Mouse (Mus musculus) C2C12 (cell line): ENCODE data around the gene Dglucy. TPM values are rescaled to one million over a fixed set of nuclear protein-coding genes. Genes with fewer than 3 reads are reported as not detected.
A peak's percentile ranks its signal among the peaks of the same experiment; 100 is the strongest.

Source experiments
- H3K27me3 ChIP-seq: one replicate; pipeline ENCODE4 v1.6.1; 2011; ENCODE audit not compliant: control insufficient read depth, insufficient read depth, insufficient read length
- H3K36me3 ChIP-seq: one replicate; pipeline ENCODE4 v1.6.1; 2011; ENCODE audit not compliant: control insufficient read depth, insufficient read depth
- H3K4me3 ChIP-seq: one replicate; pipeline ENCODE4 v1.5.1; 2011; ENCODE audit warnings: mild to moderate bottlenecking, control low read depth; ENCODE audit not compliant: poor library complexity, insufficient read depth, severe bottlenecking
- H3K79me2 ChIP-seq: one replicate; pipeline ENCODE4 v1.6.1; 2011; ENCODE audit not compliant: control insufficient read depth, insufficient read depth
- H3K79me3 ChIP-seq: one replicate; pipeline ENCODE4 v1.6.1; 2011; ENCODE audit warnings: low read depth, control low read depth
- H3ac ChIP-seq: one replicate; pipeline ENCODE3; 2011; ENCODE audit warnings: low read depth; ENCODE audit not compliant: control insufficient read depth, insufficient read length
- CEBPB ChIP-seq: IDR thresholded peaks from one replicate; pipeline ENCODE4 v1.6.1; 2011; ENCODE audit warnings: low read depth, mild to moderate bottlenecking, control low read depth, moderate library complexity
- CTCF ChIP-seq: IDR thresholded peaks from one replicate; pipeline ENCODE4 v1.5.1; 2011; ENCODE audit not compliant: control insufficient read depth, insufficient read depth, insufficient read length
- FOSL1 ChIP-seq: IDR thresholded peaks from one replicate; pipeline ENCODE4 v1.8.0; 2011; ENCODE audit warnings: mild to moderate bottlenecking, low read length; ENCODE audit not compliant: poor library complexity, insufficient read depth, severe bottlenecking
- MAX ChIP-seq: IDR thresholded peaks from one replicate; pipeline ENCODE4 v1.6.1; 2011; ENCODE audit warnings: mild to moderate bottlenecking, control low read depth
- MYOD1 ChIP-seq: IDR thresholded peaks from one replicate; pipeline ENCODE4 v1.6.1; 2011; ENCODE audit warnings: low read depth; ENCODE audit not compliant: control insufficient read depth, insufficient read length
- MYOG ChIP-seq: IDR thresholded peaks from one replicate; pipeline ENCODE4 v1.6.1; 2011; ENCODE audit not compliant: control insufficient read depth, insufficient read length; ENCODE audit errors: extremely low read depth
- USF1 ChIP-seq: IDR thresholded peaks from one replicate; pipeline ENCODE4 v1.6.1; 2011; ENCODE audit warnings: low read depth, mild to moderate bottlenecking, control low read depth, moderate library complexity
- polyA plus RNA-seq: library from polyadenylated mRNA; unstranded; fragments of >200 nt; fragmentation: generic; extraction: Trizol; gene quantifications from one replicate; pipeline ENCODE4 v1.2.1, GENCODE M21; 2012; ENCODE audit warnings: missing spikeins

Gene Dglucy
- polyA plus RNA-seq, 1 experiment: 34.1 TPM

DNA sequence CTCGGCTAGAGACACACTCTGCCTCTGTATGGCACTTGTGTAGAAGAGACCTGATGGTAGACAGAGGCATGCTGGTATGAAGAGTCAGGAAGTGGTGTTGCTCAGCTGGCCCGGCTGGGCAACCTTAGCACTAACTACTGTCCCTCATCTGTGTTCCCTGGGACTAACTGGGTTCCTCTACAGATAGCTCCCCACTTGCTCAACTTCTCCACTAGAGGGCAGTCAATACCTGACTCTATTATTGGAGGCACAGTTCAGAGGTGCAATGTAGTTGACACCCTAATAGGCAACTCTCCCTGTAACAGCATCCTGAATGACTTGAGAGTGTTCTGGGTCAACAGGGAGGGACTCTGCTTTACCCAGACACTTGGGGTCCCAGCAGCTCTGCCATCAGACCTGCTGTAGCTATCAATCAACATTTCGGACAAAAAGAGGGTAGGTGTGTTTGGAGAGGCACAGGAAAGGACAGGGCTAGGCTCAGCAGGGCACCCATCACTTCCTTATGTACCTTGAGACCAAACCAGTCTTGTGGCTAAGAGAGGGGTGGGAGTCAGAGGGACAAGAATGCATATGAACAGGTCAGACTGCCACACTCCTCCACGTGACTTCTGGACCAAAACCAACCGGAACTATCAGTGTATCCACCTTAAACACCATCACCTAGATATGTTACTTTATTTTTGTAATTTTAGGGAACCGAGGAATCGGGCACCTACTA, 70.7 kb downstream of the Dglucy start:
- H3K4me3 ChIP-seq: no peak overlapping the region
- no peaks in the 10 kb centered on the region for H3K79me3 ChIP-seq
- H3K79me2 ChIP-seq: no peaks in the 10 kb centered on the region
- H3ac ChIP-seq: no peak overlapping the region
- H3K36me3 ChIP-seq: peaks cover 52% of the 10 kb centered on the region
- TF ChIP-seq CTCF (peak; percentile 32), FOSL1 (no peak)
- no peaks in the 10 kb centered on the region for H3K27me3 ChIP-seq

DNA sequence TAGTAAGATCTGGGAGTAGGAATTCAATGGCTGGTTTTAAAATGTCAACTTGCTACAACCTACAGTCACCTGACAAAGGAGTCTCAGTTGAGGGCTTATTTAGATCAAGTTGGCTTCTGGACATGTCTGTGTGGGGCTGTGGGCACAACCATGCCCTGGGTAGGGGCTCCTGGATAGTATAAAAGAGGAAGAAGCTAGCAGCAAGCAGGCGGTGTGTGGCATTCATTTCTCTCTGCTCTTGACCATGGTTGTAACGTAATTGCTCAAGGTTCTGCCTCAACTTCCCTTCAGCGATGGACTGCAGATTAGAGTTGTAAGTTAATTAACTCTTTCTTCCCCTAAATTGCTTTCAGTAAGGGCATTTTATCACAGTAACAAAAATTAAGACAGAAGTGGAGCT, 73.5 kb downstream of the Dglucy start:
- no peak overlapping the region for H3ac ChIP-seq
- H3K79me2 ChIP-seq: no peaks in the 10 kb centered on the region
- H3K79me3 ChIP-seq: no peaks in the 10 kb centered on the region
- H3K27me3 ChIP-seq: no peaks in the 10 kb centered on the region
- TF ChIP-seq CTCF (no peak), CEBPB (no peak), USF1 (no peak), MAX (no peak), MYOD1 (no peak), MYOG (no peak), FOSL1 (no peak)
- no peak overlapping the region for H3K4me3 ChIP-seq
- H3K36me3 ChIP-seq: peaks cover 39% of the 10 kb centered on the region

DNA sequence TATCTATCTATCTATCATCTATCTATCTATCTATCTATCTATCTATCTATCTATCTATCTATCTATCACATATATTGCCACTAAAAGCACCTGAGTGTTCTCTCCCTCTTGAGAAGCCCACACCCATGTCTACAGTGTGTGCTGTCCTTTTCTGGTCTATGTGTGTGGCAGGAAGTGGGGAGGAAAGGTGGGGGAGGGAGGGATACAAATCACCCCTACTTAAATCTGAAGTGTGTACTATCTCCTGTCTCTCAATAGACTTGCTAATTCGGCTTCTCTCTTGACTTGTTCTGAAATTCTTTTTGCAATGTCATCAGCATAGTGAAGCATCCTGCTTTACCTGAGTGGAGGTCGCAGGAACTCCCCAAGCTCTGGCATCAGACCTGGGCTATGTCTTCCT, 77.5 kb downstream of the Dglucy start:
- Histone ChIP-seq H3K79me3 (no peaks in the 10 kb centered on the region), H3K27me3 (no peaks in the 10 kb centered on the region), H3ac (no peak overlapping the region), H3K79me2 (no peaks in the 10 kb centered on the region), H3K4me3 (no peak overlapping the region), H3K36me3 (peaks cover 32% of the 10 kb centered on the region)
- TF ChIP-seq CTCF: no peak
- no peak for TF ChIP-seq MYOG
- TF ChIP-seq MAX: no peak
- no peak for TF ChIP-seq FOSL1
- no peak for TF ChIP-seq USF1

DNA sequence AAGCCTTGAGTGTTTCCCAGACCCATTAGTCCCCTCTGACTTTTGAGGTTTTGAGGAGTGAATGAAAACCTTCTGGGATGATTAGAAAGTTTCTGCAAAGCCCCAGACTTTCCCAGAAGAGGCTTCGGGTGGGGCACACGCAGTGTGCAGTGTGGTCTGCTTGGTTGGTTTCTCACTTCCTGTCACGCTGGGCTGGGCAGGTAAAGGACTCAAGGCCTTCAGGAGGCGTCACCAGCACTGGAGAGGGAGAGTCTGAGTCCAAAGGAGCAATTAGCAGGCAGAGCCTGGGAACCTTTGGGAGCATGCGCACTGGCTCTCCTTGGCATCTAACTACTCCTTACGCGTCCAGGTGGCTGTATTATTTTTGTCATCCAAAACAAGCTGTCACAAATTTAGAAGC, 78.9 kb downstream of the Dglucy start:
- Histone ChIP-seq H3K36me3 (peaks cover 39% of the 10 kb centered on the region), H3K79me3 (no peaks in the 10 kb centered on the region), H3ac (no peak overlapping the region), H3K4me3 (no peak overlapping the region), H3K79me2 (no peaks in the 10 kb centered on the region), H3K27me3 (no peaks in the 10 kb centered on the region)
- no peak for TF ChIP-seq FOSL1
- no peak for TF ChIP-seq MYOG
- TF ChIP-seq CTCF: no peak
- no peak for TF ChIP-seq CEBPB
- TF ChIP-seq MAX: no peak
- no peak for TF ChIP-seq MYOD1
- TF ChIP-seq USF1: no peak

DNA sequence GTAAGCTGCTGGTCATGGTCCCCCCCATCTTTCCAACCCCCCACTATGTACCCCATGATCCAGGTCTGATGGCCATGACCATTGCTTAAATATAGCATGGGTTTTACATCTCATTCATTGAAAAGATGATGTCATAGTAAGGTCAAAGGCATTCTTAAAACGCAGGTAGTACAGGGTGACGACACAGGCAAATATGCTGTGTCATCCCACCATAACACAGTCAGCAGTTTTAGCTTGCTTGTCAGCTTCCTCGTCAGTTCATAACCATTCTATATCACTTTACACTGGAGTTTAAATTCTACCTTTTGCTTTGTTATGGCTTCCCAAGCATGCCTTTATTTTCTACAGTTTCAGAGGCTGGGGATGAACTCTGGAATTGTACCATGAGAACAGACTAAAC, 83.4 kb downstream of the Dglucy start:
- Histone ChIP-seq H3K27me3 (no peaks in the 10 kb centered on the region), H3K36me3 (peaks cover 41% of the 10 kb centered on the region), H3K4me3 (no peak overlapping the region), H3K79me2 (no peaks in the 10 kb centered on the region), H3ac (no peak overlapping the region), H3K79me3 (no peaks in the 10 kb centered on the region)
- TF ChIP-seq MYOG (no peak), CTCF (no peak), MYOD1 (no peak), CEBPB (no peak), USF1 (no peak), MAX (no peak), FOSL1 (no peak)

DNA sequence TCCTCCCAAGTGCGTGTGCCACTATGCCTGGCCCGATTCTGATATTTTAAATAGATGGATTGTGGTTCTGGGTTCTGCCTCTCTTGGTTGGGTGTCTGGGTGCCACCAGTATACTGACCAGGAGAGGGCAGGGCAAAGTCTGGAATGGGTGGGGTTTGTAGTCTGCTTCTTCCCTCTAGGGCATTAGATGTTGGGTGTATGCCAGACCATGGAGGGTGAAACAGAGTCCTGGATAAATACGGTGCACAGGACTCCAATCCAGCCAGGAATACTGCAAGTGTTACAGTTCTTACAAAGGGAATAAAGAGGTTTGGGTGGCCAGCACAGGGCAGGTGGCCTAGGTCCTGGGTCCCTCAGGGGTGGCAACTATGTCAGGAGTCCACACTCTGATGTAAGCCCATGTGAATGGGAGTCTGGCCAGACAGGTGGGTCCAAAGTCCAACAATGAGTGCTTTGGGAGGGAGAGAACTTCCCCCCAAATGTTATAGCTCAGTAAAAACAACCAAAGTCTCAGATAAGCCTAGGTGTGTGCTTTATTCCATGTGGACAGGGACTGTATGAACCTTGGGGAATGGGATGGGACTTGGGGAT, 84.1 kb downstream of the Dglucy start:
- H3K79me2 ChIP-seq: no peaks in the 10 kb centered on the region
- no peaks in the 10 kb centered on the region for H3K79me3 ChIP-seq
- TF ChIP-seq MYOG: no peak
- TF ChIP-seq USF1: no peak
- no peak for TF ChIP-seq MAX
- no peak for TF ChIP-seq CEBPB
- no peak for TF ChIP-seq CTCF
- no peak for TF ChIP-seq MYOD1
- no peak for TF ChIP-seq FOSL1
- peaks cover 46% of the 10 kb centered on the region for H3K36me3 ChIP-seq
- H3K4me3 ChIP-seq: no peak overlapping the region
- no peak overlapping the region for H3ac ChIP-seq
- H3K27me3 ChIP-seq: no peaks in the 10 kb centered on the region
